Mouse (Mus musculus): ENCODE data around the gene Stard3. TPM values are rescaled to one million over a fixed set of nuclear protein-coding genes. Genes with fewer than 3 reads are reported as not detected.

Stard3 gene
- total and polyA plus RNA-seq, 3 experiments = 53.0 to 62.5 TPM; not detected in 1

DNA sequence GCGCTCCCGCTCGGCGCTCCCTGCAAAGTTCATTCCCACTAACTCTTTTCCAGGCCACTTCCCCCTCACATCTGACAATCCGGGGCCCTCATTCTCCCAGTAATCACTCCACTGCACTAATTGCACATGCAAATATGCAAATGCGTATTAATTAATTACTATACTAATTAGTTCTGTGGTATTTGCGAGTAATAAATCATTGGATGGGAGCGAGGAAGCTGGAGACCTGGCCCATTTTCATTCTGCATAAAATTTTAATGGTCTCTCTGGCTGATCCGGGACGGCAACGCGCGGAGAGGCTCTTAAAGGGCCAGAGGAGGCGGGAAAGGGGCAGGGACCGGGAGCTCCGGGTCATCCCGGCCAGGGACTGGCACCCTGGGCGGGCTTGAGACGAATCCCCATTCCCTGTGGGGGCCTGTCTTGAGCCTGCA, 19.1 kb upstream of the Stard3 start:
- H3K9ac ChIP-seq (ENCODE audit: control insufficient read depth, low read depth, low read length, poor library complexity, severe bottlenecking) = no peak overlapping the region

DNA sequence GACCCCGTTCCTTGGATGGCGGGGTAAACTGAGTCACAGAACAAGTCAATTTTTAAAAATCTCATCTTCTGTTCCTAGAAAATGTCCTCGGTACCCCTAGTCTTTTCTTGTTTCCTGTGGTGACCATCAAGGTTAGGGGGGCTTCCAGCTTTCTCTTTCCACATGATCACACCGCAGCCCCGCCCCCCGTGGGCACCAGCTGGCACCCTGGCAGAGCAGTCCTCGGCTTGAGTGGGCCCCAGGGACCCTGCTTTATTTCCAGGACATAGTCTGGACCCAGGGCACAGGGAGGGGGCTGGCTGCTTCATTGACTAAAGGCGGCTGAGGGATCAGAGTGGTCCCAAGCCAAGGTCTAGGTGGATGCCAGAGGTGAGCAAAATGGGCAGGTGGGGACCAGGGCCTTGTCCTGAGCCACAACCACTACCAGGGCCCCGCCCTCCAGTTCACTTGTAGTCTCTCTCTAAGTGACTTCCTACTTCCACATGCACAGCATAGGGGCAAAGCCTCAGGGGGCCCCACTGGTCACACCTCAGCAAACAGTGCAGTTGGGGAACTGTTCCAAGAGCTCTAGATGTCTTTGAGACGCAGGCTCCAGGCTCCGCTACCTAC, 18.4 kb upstream of the Stard3 start:
- no peak overlapping the region for H3K9ac ChIP-seq (ENCODE audit: control insufficient read depth, low read depth, low read length, poor library complexity, severe bottlenecking)
- H3K36me3 ChIP-seq (ENCODE audit: control insufficient read depth in 1 of 2, insufficient read depth in 2 of 2, low read length in 2 of 2) = peaks cover 0 to 3% of the 10 kb centered on the region in 2 experiments; a peak in 2 of 4 replicates
- no peak overlapping the region for H3K4me3 ChIP-seq (ENCODE audit: control insufficient read depth in 1 of 2, insufficient read depth in 1 of 2, low read depth in 2 of 2, low read length in 2 of 2)
- TF ChIP-seq GATA1 (IDR thresholded peaks at IDR 0.05; ENCODE audit: low read depth, low read length) = no peak
- no peak for TF ChIP-seq ETS1 (IDR thresholded peaks at IDR 0.05; ENCODE audit: low read depth, low read length)
- TF ChIP-seq UBTF (IDR thresholded peaks at IDR 0.05; ENCODE audit: borderline replicate concordance, insufficient read depth, low read depth, low read length) = no peak
- TF ChIP-seq GABPA (IDR thresholded peaks at IDR 0.05; ENCODE audit: low read depth, low read length) = no peak
- TF ChIP-seq BHLHE40 (IDR thresholded peaks at IDR 0.05; ENCODE audit: borderline replicate concordance, low read depth, low read length) = no peak
- TF ChIP-seq CTCF (IDR thresholded peaks at IDR 0.05 in 2 of 3, conservative IDR thresholded peaks at IDR 0.05 in 1 of 3; ENCODE audit: control insufficient read depth in 1 of 3, insufficient read depth in 1 of 3, low read depth in 2 of 3, low read length in 3 of 3, poor library complexity in 1 of 3, severe bottlenecking in 1 of 3) = no peak
- TF ChIP-seq MAX (IDR thresholded peaks at IDR 0.05; ENCODE audit: low read length) = no peak
- TF ChIP-seq POLR2A (IDR thresholded peaks at IDR 0.05; ENCODE audit: control insufficient read depth in 1 of 2, insufficient read depth in 1 of 2, low read depth in 1 of 2, low read length in 2 of 2, poor library complexity in 1 of 2) = no peak
- no peak for TF ChIP-seq USF2 (IDR thresholded peaks at IDR 0.05; ENCODE audit: borderline replicate concordance in 1 of 2, insufficient read depth in 1 of 2, low read depth in 1 of 2, low read length in 2 of 2)
- TF ChIP-seq NELFE (IDR thresholded peaks at IDR 0.05; ENCODE audit: low read depth, low read length) = no peak
- H3K9me3 ChIP-seq (replicated peaks; ENCODE audit: insufficient read depth, low read length) = no peaks in the 10 kb centered on the region
- no peak for DNase-seq (ENCODE audit: low read depth, low spot score)
- peaks cover 0 to 8% of the 10 kb centered on the region in 2 experiments; a peak in 2 of 4 replicates for H3K4me1 ChIP-seq (ENCODE audit: control insufficient read depth in 1 of 2, insufficient read depth in 2 of 2, low read length in 2 of 2)
- no peak overlapping the region for H3K27ac ChIP-seq (ENCODE audit: control insufficient read depth, low read depth, low read length)
- peaks cover 0 to 5% of the 10 kb centered on the region in 2 experiments; a peak in 2 of 4 replicates for H3K27me3 ChIP-seq (ENCODE audit: control insufficient read depth in 1 of 2, insufficient read depth in 2 of 2, low read length in 2 of 2)
- H3K79me2 ChIP-seq (ENCODE audit: control insufficient read depth, insufficient read depth, low read length, poor library complexity) = no peaks in the 10 kb centered on the region

More for the DNA sequence above, 19.1 kb upstream of the Stard3 start:
- Histone ChIP-seq H3K79me2 (ENCODE audit: control insufficient read depth, insufficient read depth, low read length, poor library complexity) (no peaks in the 10 kb centered on the region), H3K4me3 (ENCODE audit: control insufficient read depth in 1 of 2, insufficient read depth in 1 of 2, low read depth in 2 of 2, low read length in 2 of 2) (no peak overlapping the region), H3K36me3 (ENCODE audit: control insufficient read depth in 1 of 2, insufficient read depth in 2 of 2, low read length in 2 of 2) (peaks cover 0 to 3% of the 10 kb centered on the region in 2 experiments; a peak in 2 of 4 replicates), H3K4me1 (ENCODE audit: control insufficient read depth in 1 of 2, insufficient read depth in 2 of 2, low read length in 2 of 2) (peaks cover 0 to 8% of the 10 kb centered on the region in 2 experiments; a peak in 2 of 4 replicates), H3K9me3 (replicated peaks; ENCODE audit: insufficient read depth, low read length) (no peaks in the 10 kb centered on the region), H3K27ac (ENCODE audit: control insufficient read depth, low read depth, low read length) (no peak overlapping the region), H3K27me3 (ENCODE audit: control insufficient read depth in 1 of 2, insufficient read depth in 2 of 2, low read length in 2 of 2) (peaks cover 0 to 5% of the 10 kb centered on the region in 2 experiments; a peak in 2 of 4 replicates)
- TF ChIP-seq TAL1 (IDR thresholded peaks at IDR 0.05; ENCODE audit: low read length) (no peak), SIN3A (IDR thresholded peaks at IDR 0.05; ENCODE audit: low read length) (no peak), MYC (IDR thresholded peaks at IDR 0.05; ENCODE audit: low read depth, low read length) (no peak), MAFK (IDR thresholded peaks at IDR 0.05; ENCODE audit: borderline replicate concordance, low read depth, low read length) (no peak), TCF12 (IDR thresholded peaks at IDR 0.05; ENCODE audit: low read depth, low read length) (no peak), ZC3H11A (IDR thresholded peaks at IDR 0.05; ENCODE audit: low read depth, low read length) (no peak), GATA1 (IDR thresholded peaks at IDR 0.05; ENCODE audit: low read depth, low read length) (no peak), USF1 (IDR thresholded peaks at IDR 0.05; ENCODE audit: low read depth, low read length) (no peak), KAT2A (conservative IDR thresholded peaks at IDR 0.05; ENCODE audit: low read depth, low read length) (no peak), GABPA (IDR thresholded peaks at IDR 0.05; ENCODE audit: low read depth, low read length) (no peak), MYB (IDR thresholded peaks at IDR 0.05; ENCODE audit: low read depth, low read length) (no peak), EP300 (IDR thresholded peaks at IDR 0.05; ENCODE audit: low read depth in 1 of 2, low read length in 2 of 2) (no peak)
- DNase-seq (ENCODE audit: low read depth, low spot score) = no peak
